Mouse (Mus musculus): ENCODE measurements at regions not wholly inside any gene's neighbourhood (a gene's known extent, or its start where the extent isn't known, plus 50 kb on each side); places are given as distances from the start of the nearest gene placed in this dataset.

DNA sequence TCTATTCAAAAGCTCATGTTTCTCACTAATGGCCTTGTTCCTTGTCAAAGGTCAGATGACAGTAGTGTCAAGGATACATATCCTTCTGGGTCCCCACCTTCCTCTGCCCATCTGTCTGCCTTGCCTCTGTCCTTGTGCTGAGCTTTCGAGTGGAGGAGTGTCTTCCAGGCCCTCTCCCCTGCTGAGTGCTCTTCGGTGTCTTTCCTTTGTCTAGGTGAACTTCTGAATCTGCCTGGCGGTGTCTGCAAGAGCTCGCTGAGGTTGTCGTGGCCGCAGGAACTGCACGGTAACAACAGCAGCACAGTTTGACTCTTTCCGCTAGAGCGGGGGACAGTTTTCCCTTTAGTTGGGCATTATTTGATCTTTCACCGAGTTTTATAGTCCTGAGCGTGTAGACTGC is 111.7 kb downstream of the Kif26a start:
- H3K36me3 ChIP-seq (ENCODE audit: control insufficient read depth, insufficient read depth, low read length), result no peaks in the 10 kb centered on the region
- H3K27ac ChIP-seq (ENCODE audit: control insufficient read depth, insufficient read depth, low read depth, low read length), result no peak overlapping the region
- no peaks in the 10 kb centered on the region for H3K4me1 ChIP-seq (ENCODE audit: control insufficient read depth, insufficient read depth, low read length)
- no peaks in the 10 kb centered on the region for H3K27me3 ChIP-seq (ENCODE audit: control insufficient read depth, insufficient read depth, low read length)
- H3K4me3 ChIP-seq (ENCODE audit: control insufficient read depth, low read depth, low read length), result no peak overlapping the region
- TF ChIP-seq CTCF (IDR thresholded peaks at IDR 0.05; ENCODE audit: control insufficient read depth, insufficient read depth, insufficient replicate concordance, low read depth, low read length) (no peak), POLR2A (IDR thresholded peaks at IDR 0.05; ENCODE audit: control insufficient read depth, low read depth, low read length) (no peak)

DNA sequence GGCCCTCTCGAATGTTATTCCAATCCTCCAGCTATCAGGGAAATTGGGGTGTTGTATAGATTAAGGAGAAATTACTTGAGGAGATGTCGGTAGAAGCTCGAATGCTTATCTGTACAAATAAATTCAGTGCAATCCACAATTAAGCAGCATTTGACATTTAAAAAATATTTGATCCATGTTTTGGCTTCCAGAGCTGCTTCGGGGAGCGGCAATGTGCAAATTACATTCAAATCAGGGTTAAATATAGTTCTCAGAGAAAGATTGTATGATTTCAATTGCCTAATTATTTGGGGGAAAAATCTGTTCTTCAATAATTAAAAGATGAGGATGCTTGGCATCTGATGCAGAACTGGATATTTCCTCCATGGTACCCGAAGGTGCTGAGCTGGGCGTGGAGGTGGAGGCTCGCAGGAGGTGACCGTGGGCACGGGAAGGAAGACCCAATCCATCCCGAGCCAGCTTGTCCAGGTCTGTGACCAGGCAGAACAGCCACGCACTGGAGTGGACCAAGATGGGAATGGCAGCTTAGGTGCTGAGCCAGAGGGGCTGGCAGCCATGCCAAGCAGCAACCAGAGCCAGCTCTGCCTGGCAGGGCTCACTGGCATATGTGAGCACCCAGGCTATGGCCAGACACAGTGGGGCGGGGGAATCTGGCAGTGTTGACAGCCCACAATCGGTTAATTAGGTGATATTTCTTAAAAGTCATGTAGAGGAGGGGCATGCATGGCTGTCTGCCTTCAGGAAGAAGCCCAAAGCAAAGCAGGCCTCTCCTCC is 117.5 kb downstream of the Kif26a start:
- no peaks in the 10 kb centered on the region for H3K4me1 ChIP-seq (ENCODE audit: control insufficient read depth, insufficient read depth, low read length)
- no peak for TF ChIP-seq POLR2A (IDR thresholded peaks at IDR 0.05; ENCODE audit: control insufficient read depth, low read depth, low read length)
- TF ChIP-seq CTCF (IDR thresholded peaks at IDR 0.05; ENCODE audit: control insufficient read depth, insufficient read depth, insufficient replicate concordance, low read depth, low read length), result no peak
- no peak overlapping the region for H3K27ac ChIP-seq (ENCODE audit: control insufficient read depth, insufficient read depth, low read depth, low read length)
- no peaks in the 10 kb centered on the region for H3K27me3 ChIP-seq (ENCODE audit: control insufficient read depth, insufficient read depth, low read length)
- H3K36me3 ChIP-seq (ENCODE audit: control insufficient read depth, insufficient read depth, low read length), result no peaks in the 10 kb centered on the region
- H3K4me3 ChIP-seq (ENCODE audit: control insufficient read depth, low read depth, low read length), result no peak overlapping the region

DNA sequence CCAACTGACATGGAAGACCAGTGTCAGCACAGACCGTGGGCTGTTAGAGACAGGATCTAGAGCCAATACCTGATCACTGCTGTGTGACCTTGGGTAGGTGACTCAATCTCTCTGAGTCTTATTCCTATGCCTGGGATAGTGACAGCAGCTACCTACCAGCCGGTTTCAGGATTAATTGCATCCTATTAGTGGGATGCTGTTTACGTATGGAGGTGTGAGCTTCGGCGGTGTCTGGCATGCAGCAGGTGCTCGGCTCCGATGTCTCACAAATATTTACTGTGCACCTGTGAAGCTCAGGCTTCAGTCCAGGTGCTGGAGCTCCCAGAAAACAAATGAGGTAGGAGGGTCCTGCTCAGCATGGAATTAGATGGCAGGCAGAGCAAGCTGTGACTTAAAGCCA is 118.2 kb downstream of the Kif26a start:
- no peaks in the 10 kb centered on the region for H3K4me1 ChIP-seq (ENCODE audit: control insufficient read depth, insufficient read depth, low read length)
- H3K4me3 ChIP-seq (ENCODE audit: control insufficient read depth, low read depth, low read length), result no peak overlapping the region
- TF ChIP-seq POLR2A (IDR thresholded peaks at IDR 0.05; ENCODE audit: control insufficient read depth, low read depth, low read length), result no peak
- no peak for TF ChIP-seq CTCF (IDR thresholded peaks at IDR 0.05; ENCODE audit: control insufficient read depth, insufficient read depth, insufficient replicate concordance, low read depth, low read length)
- H3K27me3 ChIP-seq (ENCODE audit: control insufficient read depth, insufficient read depth, low read length), result no peaks in the 10 kb centered on the region
- H3K27ac ChIP-seq (ENCODE audit: control insufficient read depth, insufficient read depth, low read depth, low read length), result no peak overlapping the region
- H3K36me3 ChIP-seq (ENCODE audit: control insufficient read depth, insufficient read depth, low read length), result no peaks in the 10 kb centered on the region

DNA sequence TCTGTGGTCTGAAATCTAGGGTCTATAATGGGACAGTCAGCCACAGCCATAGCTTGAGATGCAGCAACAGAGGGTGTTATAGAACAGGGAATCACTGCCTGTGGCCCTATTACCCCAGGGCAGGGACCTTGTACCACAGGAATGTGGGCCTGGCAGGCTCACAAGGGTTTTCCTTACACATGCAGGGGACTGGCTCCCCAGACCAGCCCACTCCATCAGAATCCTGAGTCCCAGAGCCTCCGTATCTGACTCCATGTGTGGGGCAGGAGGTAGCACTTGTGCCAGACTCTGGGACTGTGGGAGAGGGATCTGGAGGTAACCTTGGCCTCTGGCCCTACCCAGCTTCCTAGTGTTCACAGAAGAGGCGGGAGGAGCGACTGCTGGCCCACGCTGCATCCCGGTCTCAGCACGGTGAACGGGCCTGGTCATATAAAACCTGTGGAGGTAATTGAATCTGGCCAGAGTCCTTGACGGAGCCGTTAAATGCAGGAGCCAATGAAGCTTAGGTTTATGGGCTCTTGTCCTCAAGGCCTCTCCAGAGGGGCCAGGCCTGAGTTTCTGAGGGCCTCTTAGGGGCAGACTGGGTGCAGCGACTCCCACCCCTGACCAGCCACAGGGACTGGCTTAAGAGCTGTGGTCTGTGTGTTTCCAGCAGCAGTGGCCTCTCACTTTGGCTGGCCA is 119.4 kb downstream of the Kif26a start:
- H3K27me3 ChIP-seq (ENCODE audit: control insufficient read depth, insufficient read depth, low read length), result no peaks in the 10 kb centered on the region
- H3K27ac ChIP-seq (ENCODE audit: control insufficient read depth, insufficient read depth, low read depth, low read length), result no peak overlapping the region
- TF ChIP-seq POLR2A (IDR thresholded peaks at IDR 0.05; ENCODE audit: control insufficient read depth, low read depth, low read length), result no peak
- TF ChIP-seq CTCF (IDR thresholded peaks at IDR 0.05; ENCODE audit: control insufficient read depth, insufficient read depth, insufficient replicate concordance, low read depth, low read length), result no peak
- H3K36me3 ChIP-seq (ENCODE audit: control insufficient read depth, insufficient read depth, low read length), result no peaks in the 10 kb centered on the region
- no peak overlapping the region for H3K4me3 ChIP-seq (ENCODE audit: control insufficient read depth, low read depth, low read length)
- H3K4me1 ChIP-seq (ENCODE audit: control insufficient read depth, insufficient read depth, low read length), result no peaks in the 10 kb centered on the region

DNA sequence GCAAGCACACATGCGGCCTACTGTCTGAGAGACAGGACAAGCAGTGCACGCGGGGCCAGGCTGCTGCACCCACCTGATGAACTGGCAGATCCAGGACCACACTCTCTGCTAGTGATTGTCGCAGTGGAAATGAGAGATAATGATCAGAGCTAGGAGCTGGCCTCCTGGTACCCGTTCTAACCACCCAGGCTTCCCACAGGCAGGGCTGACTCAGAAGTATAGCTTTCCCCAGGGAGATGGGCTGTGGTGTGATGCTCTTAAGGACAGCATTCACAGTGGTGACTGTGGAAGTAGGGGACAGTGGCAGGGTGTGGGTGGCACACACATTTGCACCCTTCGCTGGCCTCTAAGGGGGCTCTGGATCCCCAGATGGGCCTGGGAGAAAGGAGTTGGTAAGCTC is 128.0 kb downstream of the Kif26a start:
- TF ChIP-seq POLR2A (IDR thresholded peaks at IDR 0.05; ENCODE audit: control insufficient read depth, low read depth, low read length), result no peak
- no peaks in the 10 kb centered on the region for H3K27me3 ChIP-seq (ENCODE audit: control insufficient read depth, insufficient read depth, low read length)
- no peaks in the 10 kb centered on the region for H3K36me3 ChIP-seq (ENCODE audit: control insufficient read depth, insufficient read depth, low read length)
- no peaks in the 10 kb centered on the region; the same call in 1 of the 2 replicates for H3K4me1 ChIP-seq (ENCODE audit: control insufficient read depth, insufficient read depth, low read length)
- H3K27ac ChIP-seq (ENCODE audit: control insufficient read depth, insufficient read depth, low read depth, low read length), result no peak overlapping the region
- H3K4me3 ChIP-seq (ENCODE audit: control insufficient read depth, low read depth, low read length), result no peak overlapping the region

DNA sequence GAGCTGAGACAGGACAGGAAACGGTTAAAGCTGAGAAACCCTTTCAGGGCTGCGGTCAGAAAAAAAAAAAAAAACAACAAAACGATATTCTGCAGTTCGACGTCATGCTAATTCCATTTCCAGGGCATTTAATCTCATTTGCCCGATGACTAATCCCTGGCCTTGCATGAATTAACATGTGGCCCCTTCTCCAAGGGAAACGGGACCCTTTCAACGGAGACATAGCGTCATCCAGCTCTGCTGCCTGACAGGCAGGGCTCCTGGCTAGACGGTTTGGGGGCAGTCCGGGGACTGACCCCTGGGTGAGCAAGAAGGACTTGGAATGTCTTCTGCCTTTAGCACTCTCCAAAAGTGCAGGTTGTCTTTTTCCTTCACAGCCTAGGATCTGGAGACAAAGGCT is 128.7 kb downstream of the Kif26a start:
- H3K4me3 ChIP-seq (ENCODE audit: control insufficient read depth, low read depth, low read length), result no peak overlapping the region
- H3K4me1 ChIP-seq (ENCODE audit: control insufficient read depth, insufficient read depth, low read length), result no peaks in the 10 kb centered on the region; the same call in 1 of the 2 replicates
- H3K27ac ChIP-seq (ENCODE audit: control insufficient read depth, insufficient read depth, low read depth, low read length), result no peak overlapping the region
- no peaks in the 10 kb centered on the region for H3K36me3 ChIP-seq (ENCODE audit: control insufficient read depth, insufficient read depth, low read length)
- TF ChIP-seq POLR2A (IDR thresholded peaks at IDR 0.05; ENCODE audit: control insufficient read depth, low read depth, low read length) (no peak), CTCF (IDR thresholded peaks at IDR 0.05; ENCODE audit: control insufficient read depth, insufficient read depth, insufficient replicate concordance, low read depth, low read length) (no peak)
- no peaks in the 10 kb centered on the region for H3K27me3 ChIP-seq (ENCODE audit: control insufficient read depth, insufficient read depth, low read length)

DNA sequence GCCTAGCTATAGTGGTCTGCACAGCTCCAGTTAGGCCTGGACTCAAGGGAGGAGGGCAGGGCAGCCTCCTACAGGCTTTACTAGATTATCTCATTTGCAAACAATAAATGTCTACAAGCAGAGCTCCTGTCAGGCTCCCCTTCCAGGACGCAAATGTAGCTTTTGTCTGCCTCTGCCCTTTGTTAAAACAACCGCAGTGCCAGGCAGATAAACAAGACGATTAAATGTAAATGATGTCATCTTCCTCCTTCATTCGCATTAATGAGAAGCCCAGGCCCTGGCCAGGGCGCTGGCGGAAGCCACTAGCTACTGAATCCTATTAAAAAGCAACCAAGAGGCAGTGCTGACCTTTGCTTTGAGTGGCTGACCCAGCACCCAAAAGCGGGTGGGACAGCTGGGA is 130.6 kb downstream of the Kif26a start:
- no peak for TF ChIP-seq CTCF (IDR thresholded peaks at IDR 0.05; ENCODE audit: control insufficient read depth, insufficient read depth, insufficient replicate concordance, low read depth, low read length)
- no peak for TF ChIP-seq POLR2A (IDR thresholded peaks at IDR 0.05; ENCODE audit: control insufficient read depth, low read depth, low read length)
- no peak overlapping the region for H3K4me3 ChIP-seq (ENCODE audit: control insufficient read depth, low read depth, low read length)
- no peaks in the 10 kb centered on the region; the same call in 1 of the 2 replicates for H3K4me1 ChIP-seq (ENCODE audit: control insufficient read depth, insufficient read depth, low read length)
- no peaks in the 10 kb centered on the region for H3K36me3 ChIP-seq (ENCODE audit: control insufficient read depth, insufficient read depth, low read length)
- H3K27ac ChIP-seq (ENCODE audit: control insufficient read depth, insufficient read depth, low read depth, low read length), result no peak overlapping the region
- H3K27me3 ChIP-seq (ENCODE audit: control insufficient read depth, insufficient read depth, low read length), result no peaks in the 10 kb centered on the region
